Mouse (Mus musculus) brown adipose tissue, adult 24 weeks (tissue): ENCODE data around the gene Trim80. TPM values are rescaled to one million over a fixed set of nuclear protein-coding genes. Genes with fewer than 3 reads are reported as not detected.
"Not testable (repeated sequence)": the region's sequence is repeated elsewhere in the genome, so short reads cannot be mapped to it uniquely, and the experiment has no call there.

Experiments used
- H3K27ac ChIP-seq: fragments of 200-500 bp; replicated peaks from 2 replicates; pipeline ENCODE4 v1.5.1; 2012; ENCODE audit warnings: low read depth, mild to moderate bottlenecking, low read length
- H3K4me1 ChIP-seq: fragments of 200-500 bp; 2 replicates; pipeline ENCODE4 v1.6.1; 2012; ENCODE audit warnings: low read length, mixed read lengths; ENCODE audit not compliant: control insufficient read depth, insufficient read depth, insufficient read length
- H3K4me3 ChIP-seq: fragments of 200-500 bp; 2 replicates; pipeline ENCODE4 v1.5.1; 2012; ENCODE audit warnings: low read depth, mild to moderate bottlenecking, low read length, moderate library complexity; ENCODE audit not compliant: insufficient read depth
- polyA plus RNA-seq: library from polyadenylated mRNA; stranded (reverse); fragments of >200 nt; gene quantifications from 2 replicates; pipeline ENCODE4 v1.2.4, GENCODE M21; 2012; ENCODE audit not compliant: missing spikeins, insufficient read depth, insufficient read length

Gene Trim80
- polyA plus RNA-seq, 1 experiment, result 0.87 TPM

DNA sequence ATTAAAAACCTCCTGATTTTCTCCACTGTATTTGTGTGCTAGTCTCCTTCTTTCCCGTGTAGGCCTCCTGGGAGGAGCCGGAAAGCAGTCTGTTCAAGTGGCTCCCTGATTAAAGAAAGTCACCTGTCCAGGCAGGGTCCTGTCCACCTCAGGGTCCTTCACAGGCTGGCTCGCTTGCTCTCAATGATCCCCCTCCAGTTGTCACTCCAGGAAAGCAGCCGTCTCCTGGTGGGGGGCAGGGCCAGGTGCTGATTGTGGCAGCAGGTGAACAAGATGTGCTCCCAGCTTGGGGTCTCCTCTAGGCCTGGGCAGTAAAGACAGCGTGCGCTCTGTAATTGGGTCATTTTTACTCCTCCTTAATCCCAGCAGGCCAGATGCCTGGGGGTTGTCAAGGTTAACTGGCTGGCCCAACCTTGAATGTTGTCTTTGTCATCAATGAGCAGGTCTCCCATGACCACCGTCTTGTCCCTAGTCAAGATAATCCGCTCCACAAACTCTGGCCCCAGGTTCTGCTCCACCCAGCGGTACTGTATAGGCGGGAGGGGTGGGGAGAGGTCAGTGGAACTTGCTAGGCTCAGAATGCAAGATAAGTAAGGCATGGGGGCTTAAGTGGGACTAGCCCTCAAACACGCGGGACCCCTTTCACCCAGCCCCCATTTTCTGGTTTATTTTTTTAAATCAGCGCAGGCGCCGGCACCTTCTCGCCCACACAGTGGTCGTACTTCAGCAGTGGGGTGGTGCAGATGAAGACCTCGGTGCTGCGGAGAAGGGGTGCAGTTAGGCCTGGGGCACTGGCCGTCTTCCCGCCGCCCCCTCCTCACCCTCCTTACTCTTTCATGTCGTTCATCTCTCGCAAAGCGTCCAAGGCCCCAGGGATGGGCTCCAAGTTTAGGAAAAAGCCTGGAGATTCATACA lies 50.4 kb downstream of the Trim80 start:
- Histone ChIP-seq H3K4me1 (peaks cover 7% of the 10 kb centered on the region; the same call in 1 of the 2 replicates), H3K27ac (no peak overlapping the region), H3K4me3 (peak overlapping the region; percentile 86)

DNA sequence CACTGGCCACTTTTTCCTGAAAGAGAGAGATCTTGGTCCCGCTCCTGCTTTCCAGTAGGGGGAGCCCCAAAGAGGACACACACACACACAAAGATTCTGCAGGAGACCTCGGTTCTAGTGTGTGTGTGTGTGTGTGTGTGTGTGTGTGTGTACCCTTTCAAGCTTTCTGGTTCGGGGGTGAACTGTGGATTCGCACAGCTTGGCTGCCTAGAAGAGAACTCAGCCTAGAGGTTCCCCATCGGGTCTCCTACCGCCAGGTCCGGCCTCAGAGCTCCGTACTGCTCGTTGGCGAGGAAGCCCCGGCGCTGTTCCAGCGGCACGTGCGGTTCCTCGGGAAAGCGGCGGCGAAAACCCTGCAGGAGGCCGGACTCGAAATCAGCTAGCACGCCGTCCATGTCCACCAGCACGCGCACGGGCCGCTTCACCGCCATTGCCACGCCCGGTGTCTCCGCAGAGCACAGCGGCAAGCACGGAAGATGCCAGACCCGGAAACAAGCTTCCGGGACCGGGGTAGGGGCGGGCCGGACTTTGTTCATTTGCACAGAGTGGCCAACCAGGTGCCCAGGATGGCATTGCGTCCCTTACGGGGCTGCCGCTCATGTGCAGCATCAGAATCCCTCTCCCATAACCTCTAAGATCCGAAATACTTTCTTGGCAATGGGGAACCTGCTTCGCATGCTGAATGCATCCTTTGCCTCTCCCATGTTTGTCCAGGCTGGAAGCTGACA lies 51.2 kb downstream of the Trim80 start, which contains the start of gene Nt5c:
Gene Nt5c, minus strand, starts transcription at position 507 of the 728 bp plus-strand sequence.
- Histone ChIP-seq H3K4me1 (peaks cover 7% of the 10 kb centered on the region; the same call in 1 of the 2 replicates), H3K27ac (peak within 1 kb of the TSS; percentile 52), H3K4me3 (peak within 1 kb of the TSS; percentile 86)

DNA sequence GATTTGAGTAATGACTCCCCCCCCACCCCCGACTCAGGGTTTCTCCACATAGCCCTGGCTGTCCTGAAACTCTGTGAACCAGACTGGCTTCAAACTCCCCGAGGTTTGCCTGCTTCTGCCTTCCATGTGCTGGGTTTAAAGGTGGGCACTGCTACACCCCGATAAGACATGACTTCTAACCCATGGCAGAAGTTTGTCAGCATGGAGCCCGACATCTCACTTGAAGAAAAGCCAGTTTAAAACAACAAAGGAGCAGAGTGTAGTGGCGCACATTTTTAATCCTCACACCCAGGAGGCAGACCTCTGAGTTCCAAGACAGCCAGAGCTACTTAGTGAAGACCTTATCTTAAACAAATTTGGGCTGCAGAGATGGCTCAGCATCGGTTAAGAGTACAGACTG lies 52.0 kb downstream of the Trim80 start:
- H3K27ac ChIP-seq, result no peak overlapping the region
- peaks cover 7% of the 10 kb centered on the region; the same call in 1 of the 2 replicates for H3K4me1 ChIP-seq
- peak overlapping the region; percentile 86 for H3K4me3 ChIP-seq

DNA sequence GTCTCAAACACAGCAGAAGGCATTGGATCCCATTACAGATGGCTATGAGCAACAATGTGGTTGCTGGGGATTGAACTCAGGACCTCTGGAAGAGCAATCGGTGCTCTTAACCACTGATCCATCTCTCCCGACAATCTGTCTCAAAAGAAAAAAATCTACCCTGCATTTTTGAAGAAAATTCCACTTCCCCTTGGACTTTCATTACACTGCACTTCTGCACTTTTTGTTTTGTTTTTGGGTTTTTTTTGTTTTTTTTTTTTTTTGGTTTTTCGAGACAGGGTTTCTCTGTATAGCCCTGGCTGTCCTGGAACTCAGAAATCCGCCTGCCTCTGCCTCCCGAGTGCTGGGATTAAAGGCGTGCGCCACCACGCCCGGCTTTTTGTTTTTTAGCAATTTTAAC lies 56.2 kb downstream of the Trim80 start:
- H3K27ac ChIP-seq, H3K4me1 ChIP-seq, H3K4me3 ChIP-seq: not testable (repeated sequence)

Other genes starting within 250 kb of the Trim80 start
- gene Grin2c, start 173.3 kb upstream of the Trim80 start, polyA plus RNA-seq, result not detected in 2 replicates
- 10.9 and 12.7 TPM in 2 replicates for gene Fdxr, start 163.5 kb upstream of the Trim80 start, polyA plus RNA-seq
- gene Fads6, start 142.9 kb upstream of the Trim80 start, polyA plus RNA-seq, result 0.40 and 0.67 TPM in 2 replicates
- not detected in 2 replicates for gene Otop2, start 133.4 kb upstream of the Trim80 start, polyA plus RNA-seq
- not detected in 2 replicates for gene Ush1g, start 118.5 kb upstream of the Trim80 start, polyA plus RNA-seq
- gene Otop3, start 105.8 kb upstream of the Trim80 start, polyA plus RNA-seq, result not detected in 2 replicates
- 0.83 and 2.7 TPM in 2 replicates for gene Hid1, start 72.8 kb upstream of the Trim80 start, polyA plus RNA-seq
- 1.9 and 2.1 TPM in 2 replicates for gene Cdr2l, start 58.6 kb upstream of the Trim80 start, polyA plus RNA-seq
- gene Mrpl58, start 36.8 kb upstream of the Trim80 start, polyA plus RNA-seq, result 129 and 138 TPM in 2 replicates
- gene Atp5h, start 20.6 kb upstream of the Trim80 start, polyA plus RNA-seq, result 2,910 and 3,016 TPM in 2 replicates
- 35.3 and 41.1 TPM in 2 replicates for gene Kctd2, start 20.4 kb upstream of the Trim80 start, polyA plus RNA-seq
- not detected in 2 replicates for gene Slc16a5, start 21.9 kb downstream of the Trim80 start, polyA plus RNA-seq
- gene Armc7, start 35.1 kb downstream of the Trim80 start, polyA plus RNA-seq, result 4.1 TPM in 2 replicates
- gene Nt5c, start 51.3 kb downstream of the Trim80 start, polyA plus RNA-seq, result 19.1 and 20.9 TPM in 2 replicates
- gene Jpt1, start 73.8 kb downstream of the Trim80 start, polyA plus RNA-seq, result 21.2 and 21.5 TPM in 2 replicates
- 310 and 336 TPM in 2 replicates for gene Sumo2, start 95.7 kb downstream of the Trim80 start, polyA plus RNA-seq
- gene Nup85, start 123.9 kb downstream of the Trim80 start, polyA plus RNA-seq, result 12.4 and 15.7 TPM in 2 replicates
- gene Mrps7, start 163.4 kb downstream of the Trim80 start, polyA plus RNA-seq, result 106 and 138 TPM in 2 replicates
- 4.2 and 6.5 TPM in 2 replicates for gene Gga3, start 163.5 kb downstream of the Trim80 start, polyA plus RNA-seq
- gene Mif4gd, start 172.4 kb downstream of the Trim80 start, polyA plus RNA-seq, result 120 and 127 TPM in 2 replicates
- 392 and 520 TPM in 2 replicates for gene Slc25a19, start 187.8 kb downstream of the Trim80 start, polyA plus RNA-seq